Comparison of ENCODE assay signal across 23 mouse cellular contexts in genomic region chr1:121479403-121479802, GRCm38 (mm10). TPM values are rescaled to one million over a fixed set of nuclear protein-coding genes. Genes with fewer than 3 reads are reported as not detected.
DNase-seq lines count a peak whose midpoint lies in the region; ATAC-seq and TF ChIP-seq lines count a peak whose summit lies in the region.
"Had no signal": no experiment of that assay in that cellular context is flagged by ENCODE, and none has a peak within 500 bp of the region (broad histone marks: within the 10 kb centered on the region; RNA-seq: fewer than 3 reads in every experiment).

No protein-coding gene starts in this region.

- DNase-seq in layer of hippocampus, adult 2 months (ENCODE audit: low spot score in 2 of 2): no peak
- DNase-seq in layer of hippocampus, postnatal 36 days: no peak
- DNase-seq in urinary bladder, postnatal 25 days (ENCODE audit: low spot score): no peak
- DNase-seq in frontal cortex, postnatal 36 days (ENCODE audit: low spot score in 2 of 2): no peak
- DNase-seq: adrenal gland, adult 8-10 months; adrenal gland, postnatal 14 days; adrenal gland, postnatal 36 days; B cell, adult 2 months; cerebellum, adult 11-12 months; cerebellum, adult 2 months; cerebellum, adult 9-10 months had no signal

- H3K4me2 ChIP-seq in intestine, embryonic 15.5 days (replicated peaks): no peak overlapping the region
- H3K4me2 ChIP-seq in intestine, postnatal 0 days (replicated peaks; ENCODE audit: low read depth): no peak overlapping the region
- H3K4me2 ChIP-seq: embryonic facial prominence, embryonic 12.5 days; forebrain, embryonic 13.5 days; forebrain, embryonic 15.5 days had no signal

- no peaks in the 10 kb centered on the region for H3K9me3 ChIP-seq in intestine, embryonic 15.5 days
- no peaks in the 10 kb centered on the region for H3K9me3 ChIP-seq in intestine, postnatal 0 days (ENCODE audit: control insufficient read depth)
- H3K9me3 ChIP-seq: embryonic facial prominence, embryonic 10.5 days; embryonic facial prominence, embryonic 12.5 days; forebrain, embryonic 13.5 days; forebrain, embryonic 15.5 days; G1E had no signal

- peak; percentile 60 for ATAC-seq in intestine, embryonic 15.5 days
- ATAC-seq in intestine, postnatal 0 days: peak; percentile 65; the same call in 1 of the 2 replicates
- ATAC-seq: activated CD4-positive, CD25-positive, alpha-beta regulatory T cell, adult 4 months; CD4-positive, CD25-positive, alpha-beta regulatory T cell, adult 4 months; Patski had no signal

- H3K27me3 ChIP-seq in intestine, embryonic 15.5 days (replicated peaks): no peaks in the 10 kb centered on the region
- H3K27me3 ChIP-seq in intestine, postnatal 0 days (replicated peaks; ENCODE audit: control insufficient read depth, insufficient read depth, low read length): no peaks in the 10 kb centered on the region
- H3K27me3 ChIP-seq: CH12.LX; embryonic facial prominence, embryonic 12.5 days; forebrain, embryonic 13.5 days; forebrain, embryonic 15.5 days; Patski had no signal

- H3K4me3 ChIP-seq in layer of hippocampus, adult 2 months: no peak overlapping the region
- H3K4me3 ChIP-seq in intestine, embryonic 15.5 days (replicated peaks): no peak overlapping the region
- no peak overlapping the region for H3K4me3 ChIP-seq in intestine, postnatal 0 days (ENCODE audit: low read depth, low read length)
- H3K4me3 ChIP-seq: embryonic facial prominence, embryonic 10.5 days; embryonic facial prominence, embryonic 12.5 days; forebrain, embryonic 13.5 days; forebrain, embryonic 15.5 days had no signal

- TF ChIP-seq CTCF in layer of hippocampus, adult 2 months (conservative IDR thresholded peaks at IDR 0.05): no peak
- no peak for TF ChIP-seq CTCF in intestine, postnatal 0 days (IDR thresholded peaks at IDR 0.05; ENCODE audit: low read depth)

- H3K4me1 ChIP-seq in intestine, embryonic 15.5 days (replicated peaks): no peaks in the 10 kb centered on the region
- H3K4me1 ChIP-seq in intestine, postnatal 0 days (replicated peaks; ENCODE audit: control insufficient read depth, insufficient read depth, low read length): no peaks in the 10 kb centered on the region
- H3K4me1 ChIP-seq: embryonic facial prominence, embryonic 10.5 days; embryonic facial prominence, embryonic 12.5 days; forebrain, embryonic 13.5 days; forebrain, embryonic 15.5 days had no signal

- WGBS in intestine, embryonic 15.5 days: 89% methylated on average over 5 of the region's 5 CpGs
- WGBS in intestine, postnatal 0 days: 59% methylated on average over 5 of the region's 5 CpGs

- H3K9ac ChIP-seq in intestine, embryonic 15.5 days: no peak overlapping the region
- H3K9ac ChIP-seq in intestine, postnatal 0 days (ENCODE audit: low read depth, low read length): no peak overlapping the region
- H3K9ac ChIP-seq: embryonic facial prominence, embryonic 12.5 days; forebrain, embryonic 13.5 days; forebrain, embryonic 15.5 days had no signal

- H3K27ac ChIP-seq in layer of hippocampus, adult 2 months: peak overlapping the region; percentile 90
- H3K27ac ChIP-seq in intestine, embryonic 15.5 days: no peak overlapping the region
- H3K27ac ChIP-seq in intestine, postnatal 0 days (ENCODE audit: low read depth, low read length): no peak overlapping the region
- H3K27ac ChIP-seq: embryonic facial prominence, embryonic 10.5 days; embryonic facial prominence, embryonic 12.5 days; forebrain, embryonic 13.5 days; forebrain, embryonic 15.5 days had no signal

- H3K36me3 ChIP-seq in intestine, embryonic 15.5 days: peaks cover 16% of the 10 kb centered on the region; the same call in 1 of the 2 replicates
- peaks cover 68% of the 10 kb centered on the region for H3K36me3 ChIP-seq in intestine, postnatal 0 days (ENCODE audit: control insufficient read depth, insufficient read depth)

RNA-seq across cellular contexts. Expression of gene Ccdc93, which starts 48.6 kb away (rescaled TPM):
- 10 to 100 TPM; 30.1 to 32.4 TPM for total RNA-seq in layer of hippocampus, adult 2 months (2021)
- 10 to 100 TPM; 32.7 to 35.9 TPM for total RNA-seq in layer of hippocampus, postnatal 36 days (2021)
- polyA plus RNA-seq in intestine, embryonic 15.5 days (2015; fragmentation: Nextera tagmentation; extraction: Ambion mirVana): 11.2 and 11.6 TPM in 2 replicates
- polyA plus RNA-seq in intestine, postnatal 0 days (2015; fragmentation: Nextera tagmentation; extraction: Ambion mirVana): 8.2 and 10.1 TPM in 2 replicates

RNA-seq across cellular contexts. Expression of gene Htr5b, which starts 48.9 kb away (rescaled TPM):
- total RNA-seq in layer of hippocampus, adult 2 months (2021): 1 to 10 TPM; 8.0 to 9.5 TPM
- total RNA-seq in layer of hippocampus, postnatal 36 days (2021): 1 to 10 TPM; 8.7 to 9.8 TPM
- 0.11 and 0.44 TPM in 2 replicates for polyA plus RNA-seq in intestine, embryonic 15.5 days (2015; fragmentation: Nextera tagmentation; extraction: Ambion mirVana)
- not detected in 2 replicates for polyA plus RNA-seq in intestine, postnatal 0 days (2015; fragmentation: Nextera tagmentation; extraction: Ambion mirVana)
- total RNA-seq: adrenal gland, adult 18-20 months; adrenal gland, adult 8-10 months; adrenal gland, postnatal 14 days; adrenal gland, postnatal 36 days; CH12.LX had no signal
- polyA plus RNA-seq: activated CD4-positive, CD25-positive, alpha-beta regulatory T cell, adult 4 months; forebrain, embryonic 13.5 days; G1E; Patski had no signal
